In the genomic region with DNA sequence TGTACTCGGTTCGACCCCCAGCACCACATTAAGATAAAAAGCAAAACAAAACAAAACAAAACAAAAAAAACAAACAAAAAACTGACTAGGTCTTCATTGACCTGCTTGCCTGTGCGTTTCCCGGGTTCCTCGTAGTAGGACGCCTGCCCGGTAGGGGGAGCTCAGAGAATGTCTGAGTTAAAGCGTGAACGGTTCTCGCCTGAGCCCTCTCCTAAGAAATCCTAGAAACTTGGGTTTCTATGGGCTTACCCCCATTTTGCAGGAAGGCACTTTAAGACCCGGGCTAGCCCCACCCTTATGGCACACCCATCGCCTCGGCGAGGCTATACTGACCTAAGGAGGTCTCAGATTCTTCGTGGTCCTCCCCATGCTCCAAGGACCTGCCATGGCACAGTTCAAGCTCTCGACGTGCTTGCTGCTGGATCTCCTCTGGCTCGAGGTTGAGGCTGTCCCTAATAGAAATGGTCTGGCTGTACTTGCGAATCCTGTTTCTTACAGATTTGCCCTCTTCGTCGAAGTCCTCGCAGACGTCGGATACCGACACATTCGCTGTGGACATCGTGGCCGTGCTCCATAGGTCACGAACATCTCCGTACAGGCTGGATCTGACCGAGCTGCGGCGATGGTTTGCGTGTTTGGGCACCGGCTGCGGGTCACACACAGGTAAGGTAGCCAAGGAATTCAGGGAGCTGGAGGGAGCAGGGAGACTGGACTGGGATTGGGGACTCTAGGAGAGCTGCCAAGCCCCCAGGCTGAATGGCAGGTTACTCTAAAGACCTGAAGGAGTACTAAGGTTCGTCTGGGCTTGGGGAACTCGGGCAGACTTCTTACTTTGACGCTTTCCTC, we compare ENCODE assay signal across 8 mouse cellular contexts. TPM values are rescaled to one million over a fixed set of nuclear protein-coding genes. Genes with fewer than 3 reads are reported as not detected.
DNase-seq lines count a peak whose midpoint lies in the region; ATAC-seq and TF ChIP-seq lines count a peak whose summit lies in the region.

No protein-coding gene starts in this region.

- no peak overlapping the region for H3K27ac ChIP-seq in ES-E14 (ENCODE audit: insufficient read depth, low read depth, low read length, poor library complexity, severe bottlenecking)
- no peak overlapping the region for H3K27ac ChIP-seq in hindbrain, embryonic 15.5 days (replicated peaks)

- in situ Hi-C loops in ES-E14 (cut with MboI; ENCODE audit: low sequenced_read_pairs in 2 of 2, unreplicated experiment in 2 of 2) = no loop called here

- peak overlapping the region; percentile 35 to 42 for H3K4me3 ChIP-seq in ES-E14 (ENCODE audit: insufficient read depth in 1 of 2, low read depth in 1 of 2, low read length in 2 of 2, poor library complexity in 1 of 2, severe bottlenecking in 1 of 2)
- H3K4me3 ChIP-seq in hindbrain, embryonic 15.5 days = 0 out of 2 replicates have a peak overlapping the region, but pooled peaks have one; percentile 13

- no peak for ATAC-seq in hindbrain, embryonic 15.5 days (ENCODE audit: low FRiP score, low read depth)

- H3K27me3 ChIP-seq in hindbrain, embryonic 15.5 days = peaks cover 65% of the 10 kb centered on the region

- peak overlapping the region; percentile 31 for H3K4me2 ChIP-seq in hindbrain, embryonic 15.5 days

- 3% methylated on average over 39 of the region's 39 CpGs for whole genome bisulfite sequencing in hindbrain, embryonic 15.5 days

- peaks cover 2% of the 10 kb centered on the region; the same call in 1 of the 2 replicates for H3K36me3 ChIP-seq in ES-E14 (ENCODE audit: control insufficient read depth, insufficient read depth, low read length, poor library complexity, severe bottlenecking)
- H3K36me3 ChIP-seq in hindbrain, embryonic 15.5 days = no peaks in the 10 kb centered on the region

- DNase-seq in ES-E14 (ENCODE audit: low read depth, low spot score) = peak; percentile 61
- peak; percentile 84 for DNase-seq in cerebellum, adult 11-12 months
- DNase-seq in frontal cortex, postnatal 36 days (ENCODE audit: low spot score in 2 of 2) = peak; percentile 88 to 93
- peak; percentile 74 for DNase-seq in left cerebral cortex, adult 11 months (ENCODE audit: low spot score)
- peak; percentile 87 for DNase-seq in lung, postnatal 25 days (ENCODE audit: low spot score)
- peak; percentile 90 for DNase-seq in right cerebral cortex, postnatal 14 days
- peak; percentile 91 for DNase-seq in urinary bladder, postnatal 25 days (ENCODE audit: low spot score)

- H3K9ac ChIP-seq in ES-E14 (ENCODE audit: insufficient read depth, low read depth, low read length, poor library complexity, severe bottlenecking) = peak overlapping the region; percentile 28; the same call in 1 of the 2 replicates
- no peak overlapping the region for H3K9ac ChIP-seq in hindbrain, embryonic 15.5 days

- no peaks in the 10 kb centered on the region for H3K9me3 ChIP-seq in ES-E14 (ENCODE audit: control insufficient read depth, insufficient read depth, low read depth, low read length)
- no peaks in the 10 kb centered on the region for H3K9me3 ChIP-seq in hindbrain, embryonic 15.5 days

- peaks cover 3 to 19% of the 10 kb centered on the region in 2 experiments; a peak in 3 of 4 replicates for H3K4me1 ChIP-seq in ES-E14 (ENCODE audit: control insufficient read depth in 2 of 2, insufficient read depth in 2 of 2, low read length in 2 of 2, poor library complexity in 1 of 2)
- H3K4me1 ChIP-seq in hindbrain, embryonic 15.5 days (replicated peaks) = peaks cover 46% of the 10 kb centered on the region

TF ChIP-seq in ES-E14, 5 proteins besides CTCF, POLR2A, EP300 and RAD21:
- no peak for TF ChIP-seq CHD2 (IDR thresholded peaks at IDR 0.05; ENCODE audit: low read depth, low read length)
- TF ChIP-seq MAFK (IDR thresholded peaks at IDR 0.05; ENCODE audit: insufficient read depth, low read depth, low read length) = no peak
- 0 out of 2 replicates have a peak, but pooled peaks have one; percentile 15 for TF ChIP-seq ZC3H11A (IDR thresholded peaks at IDR 0.05; ENCODE audit: borderline replicate concordance, low read depth, low read length)

RNA-seq across cellular contexts. Expression of gene Catsperz, which starts 0.5 kb away (rescaled TPM):
- total RNA-seq in ES-E14 (2012; rRNA removed) = 9.4 and 14.9 TPM in 2 replicates
- polyA plus RNA-seq in hindbrain, embryonic 15.5 days (2015; fragmentation: Nextera tagmentation; extraction: Ambion mirVana) = 2.0 and 3.1 TPM in 2 replicates

RNA-seq across cellular contexts. Expression of gene Esrra, which starts 3.1 kb away (rescaled TPM):
- 23.1 and 30.1 TPM in 2 replicates for total RNA-seq in ES-E14 (2012; rRNA removed)
- polyA plus RNA-seq in hindbrain, embryonic 15.5 days (2015; fragmentation: Nextera tagmentation; extraction: Ambion mirVana) = 17.5 and 18.7 TPM in 2 replicates

RNA-seq across cellular contexts. Expression of gene Kcnk4, which starts 9.6 kb away (rescaled TPM):
- total RNA-seq in ES-E14 (2012; rRNA removed) = 2.3 and 4.4 TPM in 2 replicates
- polyA plus RNA-seq in hindbrain, embryonic 15.5 days (2015; fragmentation: Nextera tagmentation; extraction: Ambion mirVana) = 9.0 and 13.1 TPM in 2 replicates

RNA-seq across cellular contexts. Expression of gene Prdx5, which starts 14.8 kb away (rescaled TPM):
- total RNA-seq in ES-E14 (2012; rRNA removed) = 51.6 and 59.0 TPM in 2 replicates
- 375 and 392 TPM in 2 replicates for polyA plus RNA-seq in hindbrain, embryonic 15.5 days (2015; fragmentation: Nextera tagmentation; extraction: Ambion mirVana)

RNA-seq across cellular contexts. Expression of gene Trmt112, which starts 15.2 kb away (rescaled TPM):
- total RNA-seq in ES-E14 (2012; rRNA removed) = 90.7 and 105 TPM in 2 replicates
- polyA plus RNA-seq in hindbrain, embryonic 15.5 days (2015; fragmentation: Nextera tagmentation; extraction: Ambion mirVana) = 104 TPM in 2 replicates
